Mouse (Mus musculus) embryonic stem cell, embryonic (primary cell): ENCODE measurements around the gene Zfp52.

Source experiments
- CTCF ChIA-PET, 4 experiments: fragments of 300-600 bp in 2 of 4; fragments of 350-600 bp in 2 of 4; sonication (Branson Sonifier 250); formaldehyde crosslinking; loops; one replicate each; lab custom pipeline; 2022; ENCODE audit warnings: inconsistent platforms in 2 of 4; lab: Charles Lee
- POLR2A ChIA-PET, 4 experiments: fragments of 300-600 bp in 2 of 4; fragments of 350-600 bp in 2 of 4; sonication (Branson Sonifier 250); formaldehyde crosslinking; loops; one replicate each; lab custom pipeline; 2022; ENCODE audit warnings: antibody characterized with exemption in 4 of 4, inconsistent platforms in 1 of 4; lab: Charles Lee

Gene Zfp52

GRCm38 (mm10) chr17:21535096-21536001, at the start of gene Zfp52:
Zfp52 (plus strand) TSS chr17:21535539.
- ChIA-PET POLR2A (interaction anchor here in 3 of 4 experiments (0.5 to 2.9 kb wide), 17 partner anchors 18 to 1313 kb away, joined by 3 to 10 read pairs (median 4); partner anchors contain the start of genes Zfp948 (in 3 of the 3), Zfp51 (in 2 of the 3), Ppp2r1a (in 1 of the 3) and Zfp54 (in 1 of the 3)), CTCF (interaction anchor here (0.6 to 2.6 kb wide), 36 partner anchors 16 to 590 kb away, joined by 3 to 13 read pairs (median 4); partner anchors contain the start of genes Zfp54 (in 3 of the 4), Zfp160 (in 2 of the 4), Zfp51 (in 2 of the 4) and Zfp948 (in 2 of the 4))

- ChIA-PET POLR2A (interaction anchor here (0.6 to 2.1 kb wide), 26 partner anchors 8 to 593 kb away, joined by 3 to 15 read pairs (median 4); partner anchors contain the start of genes Zfp51 (in 3 of the 4), Zfp948 (in 2 of the 4), Zfp229 (in 1 of the 4) and Zfp54 (in 1 of the 4)), CTCF (interaction anchor here in 2 of 4 experiments (1.1 to 1.3 kb wide), 2 partner anchors 44 to 46 kb away, joined by 3 read pairs; no protein-coding TSS in a partner anchor)
These were observed 46.4 kb upstream of the Zfp52 start, which contains the start of gene Zfp53 for GRCm38 (mm10) chr17:21488760-21489499. Zfp53 (plus strand) TSS chr17:21488998.

- CTCF ChIA-PET, result interaction anchor here in 1 of 4 experiments (1.3 kb wide), 1 partner anchor 45 kb away, joined by 3 read pairs; no protein-coding TSS in a partner anchor
These were observed 45.8 kb upstream of the Zfp52 start for GRCm38 (mm10) chr17:21489500-21490001.

GRCm38 (mm10) chr17:21501365-21501764, 34.0 kb upstream of the Zfp52 start:
- ChIA-PET POLR2A (no interaction called here), CTCF (no interaction called here)

More at GRCm38 (mm10) chr17:21489500-21490001, 45.8 kb upstream of the Zfp52 start:
- POLR2A ChIA-PET, result interaction anchor here (0.6 to 2.1 kb wide), 20 partner anchors 9 to 592 kb away, joined by 3 to 15 read pairs (median 5); partner anchors contain the start of genes Zfp51 (in 3 of the 4), Zfp948 (in 2 of the 4), Zfp229 (in 1 of the 4) and Zfp54 (in 1 of the 4)

- ChIA-PET POLR2A (no interaction called here), CTCF (no interaction called here)
These were observed 30.8 kb upstream of the Zfp52 start for GRCm38 (mm10) chr17:21504524-21504923.

- CTCF ChIA-PET, result interaction anchor here in 1 of 4 experiments (0.6 kb wide), 1 partner anchor 28 kb away, joined by 5 read pairs; no protein-coding TSS in a partner anchor
- POLR2A ChIA-PET, result interaction anchor here in 2 of 4 experiments (0.6 to 1.6 kb wide), 3 partner anchors 10 to 61 kb away, joined by 4 to 7 read pairs (median 6); no protein-coding TSS in a partner anchor
These were observed 29.1 kb upstream of the Zfp52 start for GRCm38 (mm10) chr17:21506258-21506657.

GRCm38 (mm10) chr17:21509756-21510155, 25.6 kb upstream of the Zfp52 start:
- POLR2A ChIA-PET, result no interaction called here
- CTCF ChIA-PET, result no interaction called here

- ChIA-PET POLR2A (interaction anchor here in 3 of 4 experiments (0.6 to 3.5 kb wide), 19 partner anchors 9 to 570 kb away, joined by 3 to 16 read pairs (median 5); partner anchors contain the start of genes Zfp51 (in 2 of the 3), Zfp53 (in 2 of the 3), Ppp2r1a (in 1 of the 3) and Zfp52 (in 1 of the 3)), CTCF (interaction anchor here in 3 of 4 experiments (0.5 to 2.5 kb wide), 13 partner anchors 16 to 448 kb away, joined by 3 to 9 read pairs (median 4); partner anchors contain the start of genes Zfp54 (in 2 of the 3) and Zfp948 (in 1 of the 3))
These were observed 19.8 kb upstream of the Zfp52 start for GRCm38 (mm10) chr17:21515403-21516105.

- ChIA-PET POLR2A (interaction anchor here in 3 of 4 experiments (0.5 to 3.5 kb wide), 27 partner anchors 9 to 571 kb away, joined by 3 to 16 read pairs (median 5); partner anchors contain the start of genes Zfp51 (in 2 of the 3), Zfp52 (in 2 of the 3), Zfp53 (in 2 of the 3) and Zfp948 (in 2 of the 3)), CTCF (interaction anchor here in 3 of 4 experiments (0.5 to 2.5 kb wide), 15 partner anchors 15 to 449 kb away, joined by 3 to 9 read pairs (median 4); partner anchors contain the start of genes Zfp54 (in 2 of the 3) and Zfp948 (in 1 of the 3))
These were observed 18.9 kb upstream of the Zfp52 start for GRCm38 (mm10) chr17:21516201-21517129.

- ChIA-PET CTCF (interaction anchor here in 2 of 4 experiments (1.2 to 2.5 kb wide), 5 partner anchors 14 to 285 kb away, joined by 4 to 9 read pairs (median 4); no protein-coding TSS in a partner anchor), POLR2A (interaction anchor here in 3 of 4 experiments (1.0 to 3.5 kb wide), 17 partner anchors 9 to 572 kb away, joined by 3 to 16 read pairs (median 5); partner anchors contain the start of genes Zfp52 (in 2 of the 3), Zfp53 (in 2 of the 3), Zfp948 (in 2 of the 3) and Ppp2r1a (in 1 of the 3))
These were observed 18.1 kb upstream of the Zfp52 start for GRCm38 (mm10) chr17:21517130-21517671.

GRCm38 (mm10) chr17:21526270-21526669, 9.1 kb upstream of the Zfp52 start:
- ChIA-PET POLR2A (no interaction called here), CTCF (no interaction called here)

- CTCF ChIA-PET, result interaction anchor here in 1 of 4 experiments (1.6 kb wide), 1 partner anchor 14 kb away, joined by 4 read pairs; no protein-coding TSS in a partner anchor
- POLR2A ChIA-PET, result interaction anchor here in 2 of 4 experiments (0.6 to 2.2 kb wide), 8 partner anchors 11 to 163 kb away, joined by 3 to 12 read pairs (median 4); partner anchors contain the start of genes Zfp53 (in 1 of the 2) and Zfp948 (in 1 of the 2)
These were observed 4.6 kb upstream of the Zfp52 start for GRCm38 (mm10) chr17:21530645-21531330.

- CTCF ChIA-PET, result interaction anchor here in 2 of 4 experiments (1.0 to 1.6 kb wide), 3 partner anchors 8 to 15 kb away, joined by 3 to 4 read pairs (median 4); no protein-coding TSS in a partner anchor
- POLR2A ChIA-PET, result interaction anchor here in 3 of 4 experiments (0.6 to 2.2 kb wide), 12 partner anchors 15 to 587 kb away, joined by 3 to 12 read pairs (median 3); partner anchors contain the start of genes Zfp948 (in 2 of the 3), Ppp2r1a (in 1 of the 3) and Zfp53 (in 1 of the 3)
These were observed 3.7 kb upstream of the Zfp52 start for GRCm38 (mm10) chr17:21531621-21532020.
